8 mouse cellular contexts compared by ENCODE assay signal in the genomic region with DNA sequence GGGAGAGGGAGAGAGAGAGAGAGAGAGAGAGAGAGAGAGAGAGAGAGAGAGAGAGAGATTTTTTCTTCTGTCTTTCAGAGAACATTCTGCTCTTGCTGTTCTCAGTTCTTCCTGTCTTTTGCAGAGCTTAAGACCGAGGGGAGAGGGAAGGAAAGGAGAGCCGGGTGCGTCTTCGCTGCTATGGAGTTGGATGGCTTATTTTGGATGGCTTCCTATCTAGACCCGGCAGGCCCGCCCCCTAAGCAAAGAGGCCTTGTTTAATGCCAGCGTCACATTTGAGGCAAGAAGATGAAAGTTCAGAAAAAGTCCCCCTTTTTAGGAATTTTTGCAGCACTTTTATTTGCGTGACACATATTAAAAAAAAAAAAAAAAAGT. TPM values are rescaled to one million over a fixed set of nuclear protein-coding genes. Genes with fewer than 3 reads are reported as not detected.
DNase-seq lines count a peak whose midpoint lies in the region; ATAC-seq lines count a peak whose summit lies in the region.

No protein-coding gene starts in this region.

- H3K4me1 ChIP-seq in heart, embryonic 14.5 days (ENCODE audit: control insufficient read depth in 2 of 2, insufficient read depth in 2 of 2, low read length in 2 of 2) = peaks cover 30 to 40% of the 10 kb centered on the region in 2 experiments
- H3K4me1 ChIP-seq in limb, embryonic 13.5 days = peaks cover 43% of the 10 kb centered on the region
- peaks cover 51% of the 10 kb centered on the region for H3K4me1 ChIP-seq in midbrain, embryonic 15.5 days

- peak; percentile 56 to 67 for DNase-seq in adrenal gland, postnatal 36 days
- no peak for DNase-seq in adrenal gland, postnatal 4 days (ENCODE audit: low spot score in 2 of 2)
- DNase-seq in MN1 (ENCODE audit: low spot score) = peak; percentile 38
- no peak for DNase-seq in cerebellum, postnatal 25 days
- no peak for DNase-seq in cerebellum, adult 8-10 months

- H3K4me3 ChIP-seq in heart, embryonic 14.5 days (ENCODE audit: control insufficient read depth in 1 of 2, insufficient read depth in 1 of 2, low read depth in 1 of 2, low read length in 2 of 2) = peak overlapping the region; percentile 36 to 41
- H3K4me3 ChIP-seq in limb, embryonic 13.5 days = peak overlapping the region; percentile 43
- H3K4me3 ChIP-seq in midbrain, embryonic 15.5 days = peak overlapping the region; percentile 43

- no peaks in the 10 kb centered on the region for H3K27me3 ChIP-seq in heart, embryonic 14.5 days (ENCODE audit: control insufficient read depth, insufficient read depth, low read length)
- H3K27me3 ChIP-seq in limb, embryonic 13.5 days = no peaks in the 10 kb centered on the region
- no peaks in the 10 kb centered on the region for H3K27me3 ChIP-seq in midbrain, embryonic 15.5 days (replicated peaks)

- H3K27ac ChIP-seq in heart, embryonic 14.5 days (replicated peaks in 1 of 2; ENCODE audit: control insufficient read depth in 1 of 2, insufficient read depth in 1 of 2, low read depth in 2 of 2, low read length in 2 of 2) = peak overlapping the region; percentile 87 to 90
- H3K27ac ChIP-seq in limb, embryonic 13.5 days = 0 out of 2 replicates have a peak overlapping the region, but pooled peaks have one; percentile 29
- peak overlapping the region; percentile 89 for H3K27ac ChIP-seq in midbrain, embryonic 15.5 days

- H3K9ac ChIP-seq in heart, embryonic 14.5 days (ENCODE audit: low read length) = peak overlapping the region; percentile 72
- H3K9ac ChIP-seq in limb, embryonic 13.5 days = no peak overlapping the region
- peak overlapping the region; percentile 35; the same call in 1 of the 2 replicates for H3K9ac ChIP-seq in midbrain, embryonic 15.5 days

- peak overlapping the region; percentile 76 for H3K4me2 ChIP-seq in heart, embryonic 14.5 days (ENCODE audit: low read length)
- peak overlapping the region; percentile 66 for H3K4me2 ChIP-seq in limb, embryonic 13.5 days (replicated peaks)
- H3K4me2 ChIP-seq in midbrain, embryonic 15.5 days = peak overlapping the region; percentile 64

- 10% methylated on average over 8 of the region's 8 CpGs for WGBS in heart, embryonic 14.5 days
- WGBS in limb, embryonic 13.5 days = 13% methylated on average over 8 of the region's 8 CpGs
- 9% methylated on average over 8 of the region's 8 CpGs for WGBS in midbrain, embryonic 15.5 days

- 0 out of 2 replicates have a peak, but pooled peaks have one; percentile 50 for ATAC-seq in heart, embryonic 14.5 days (ENCODE audit: insufficient number of reproducible peaks, insufficient read depth, low FRiP score, low read depth)
- peak; percentile 28; the same call in 1 of the 2 replicates for ATAC-seq in limb, embryonic 13.5 days (ENCODE audit: low FRiP score, low read depth)
- ATAC-seq in midbrain, embryonic 15.5 days (replicated peaks) = peak; percentile 44

- no peaks in the 10 kb centered on the region for H3K9me3 ChIP-seq in heart, embryonic 14.5 days (ENCODE audit: control insufficient read depth, low read length)
- no peaks in the 10 kb centered on the region for H3K9me3 ChIP-seq in limb, embryonic 13.5 days
- H3K9me3 ChIP-seq in midbrain, embryonic 15.5 days = no peaks in the 10 kb centered on the region

- no peaks in the 10 kb centered on the region for H3K36me3 ChIP-seq in heart, embryonic 14.5 days (ENCODE audit: control insufficient read depth, insufficient read depth, low read length)
- no peaks in the 10 kb centered on the region for H3K36me3 ChIP-seq in limb, embryonic 13.5 days
- no peaks in the 10 kb centered on the region for H3K36me3 ChIP-seq in midbrain, embryonic 15.5 days (replicated peaks)

RNA-seq across cellular contexts. Expression of gene Ndufb4, which starts 30.0 kb away (rescaled TPM):
- 100 to 1,000 TPM; 127 to 152 TPM for total RNA-seq in adrenal gland, postnatal 36 days (2021)
- 100 to 1,000 TPM; 108 to 117 TPM for total RNA-seq in adrenal gland, postnatal 4 days (2021)
- 116 and 120 TPM in 2 replicates for polyA plus RNA-seq in heart, embryonic 14.5 days (2014; fragmentation: Nextera tagmentation; extraction: Ambion mirVana)
- polyA plus RNA-seq in limb, embryonic 13.5 days (2015; fragmentation: Nextera tagmentation; extraction: Ambion mirVana) = 58.1 and 63.9 TPM in 2 replicates
- 46.3 and 49.9 TPM in 2 replicates for polyA plus RNA-seq in midbrain, embryonic 15.5 days (2015; fragmentation: Nextera tagmentation; extraction: Ambion mirVana)

Comparison
In these comparisons a context has a peak if more than half of its experiments do, and no peak if none do; other contexts are left out.
1. DNase-seq: peak in adrenal gland, postnatal 36 days (2 of 2) and MN1 (single experiment); none in adrenal gland, postnatal 4 days (0 of 2), cerebellum, postnatal 25 days (0 of 2) and cerebellum, adult 8-10 months (single experiment).
2. H3K27ac ChIP-seq: peak in every context shown above with its lines; median percentile 89 in midbrain, embryonic 15.5 days; 88 in heart, embryonic 14.5 days; 29 in limb, embryonic 13.5 days.
3. Peak in every context shown above with its lines, with median percentiles within 50 percentile points of each other: ATAC-seq, H3K4me2 ChIP-seq and H3K4me3 ChIP-seq.